Mouse (Mus musculus) kidney, embryonic 16.5 days (tissue): ENCODE measurements at regions not wholly inside any gene's neighbourhood (a gene's known extent, or its start where the extent isn't known, plus 50 kb on each side); places are given as distances from the start of the nearest gene placed in this dataset.

ENCODE experiments used
- ATAC-seq: fragments of 200-750 bp; cut with Nextera tagmentation; 2 replicates; pipeline ENCODE4 v1.8.0; 2017; ENCODE audit warnings: moderate TSS enrichment; ENCODE audit not compliant: low FRiP score, low TSS enrichment
- H3K27ac ChIP-seq: fragments of 300-500 bp; sonication (generic); 2 replicates; pipeline ENCODE4 v1.5.1; 2014; ENCODE audit warnings: low read length
- H3K27me3 ChIP-seq: fragments of 300-500 bp; sonication (generic); 2 replicates; pipeline ENCODE4 v1.6.1; 2014; ENCODE audit warnings: low read length, control low read depth, mixed read lengths; ENCODE audit not compliant: insufficient read depth
- H3K36me3 ChIP-seq: fragments of 300-500 bp; sonication (generic); 2 replicates; pipeline ENCODE4 v1.6.1; 2014; ENCODE audit warnings: low read length, control low read depth, mixed read lengths; ENCODE audit not compliant: insufficient read depth
- H3K4me1 ChIP-seq: fragments of 300-500 bp; sonication (generic); 2 replicates; pipeline ENCODE4 v1.6.1; 2014; ENCODE audit warnings: low read length, control low read depth, mixed read lengths; ENCODE audit not compliant: insufficient read depth
- H3K4me2 ChIP-seq: fragments of 300-500 bp; sonication (generic); replicated peaks from 2 replicates; pipeline ENCODE4 v1.6.1; 2014; ENCODE audit warnings: low read depth, low read length
- H3K4me3 ChIP-seq: fragments of 300-500 bp; sonication (generic); 2 replicates; pipeline ENCODE4 v1.5.1; 2014; ENCODE audit warnings: mild to moderate bottlenecking, low read length
- H3K9ac ChIP-seq: fragments of 300-500 bp; sonication (generic); replicated peaks from 2 replicates; pipeline ENCODE4 v1.6.1; 2014; ENCODE audit warnings: low read length
- H3K9me3 ChIP-seq: fragments of 300-500 bp; sonication (generic); 2 replicates; pipeline ENCODE4 v1.6.1; 2016; ENCODE audit warnings: low read length, control low read depth
- WGBS: fragments of 180-500 bp; shearing (Covaris S2); extraction: QIAGEN DNeasy Blood & Tissue Kit; methylation state at CpG from one replicate; pipeline ENCODE4 v1.1.7; 2014; 5-methylcytosine and 5-hydroxymethylcytosine counted together

DNA sequence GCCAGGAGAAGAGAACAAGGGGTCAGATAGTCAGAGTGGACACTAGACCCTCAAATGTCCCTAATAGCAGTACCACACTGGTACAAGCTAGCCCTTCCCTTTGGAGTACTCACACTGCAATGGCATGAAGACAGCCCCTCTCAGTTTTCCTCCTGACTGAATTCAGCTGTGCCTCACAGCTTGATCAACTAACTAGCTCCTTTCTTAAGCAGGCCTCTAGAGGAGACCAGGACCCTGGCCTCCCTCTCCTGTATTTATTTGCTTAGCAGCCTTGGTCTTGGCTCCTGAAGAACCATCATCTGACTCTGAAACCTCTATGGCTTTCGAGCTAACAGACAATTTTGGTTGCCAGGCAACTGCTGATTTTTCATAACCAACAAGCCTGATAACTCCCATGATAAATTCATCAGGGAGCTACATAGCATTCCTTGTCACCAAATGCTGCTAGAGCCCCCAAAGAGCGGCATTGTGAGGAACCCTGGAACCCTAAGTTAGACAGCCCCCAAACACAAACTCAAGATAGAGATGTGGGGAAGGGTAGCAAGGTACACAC lies 440.4 kb upstream of the Zdhhc25 start:
- 77% methylated on average over 2 of the region's 2 CpGs for WGBS
- H3K4me1 ChIP-seq: no peaks in the 10 kb centered on the region

DNA sequence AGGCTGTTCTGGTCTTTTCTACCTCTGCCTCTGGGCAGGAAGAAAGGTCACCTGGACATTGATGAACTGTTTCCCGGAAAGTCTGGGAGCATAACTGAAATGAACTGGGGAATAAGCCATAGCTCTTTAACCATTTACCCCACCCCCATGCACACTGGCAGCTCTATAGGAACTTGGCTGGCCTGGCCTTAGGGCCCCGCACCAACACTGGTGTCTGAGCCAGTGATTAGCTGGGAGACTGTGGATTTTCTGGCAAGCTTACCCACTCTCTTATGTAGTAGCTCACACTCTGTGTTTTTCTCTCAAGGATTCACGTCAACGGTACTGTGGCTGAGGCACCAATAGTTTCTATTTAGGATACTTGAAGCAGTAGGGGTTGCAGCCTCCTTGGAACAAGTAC lies 439.8 kb upstream of the Zdhhc25 start:
- no peak for ATAC-seq
- Histone ChIP-seq H3K4me1 (no peaks in the 10 kb centered on the region), H3K4me2 (no peak overlapping the region), H3K9me3 (no peaks in the 10 kb centered on the region), H3K36me3 (no peaks in the 10 kb centered on the region), H3K4me3 (no peak overlapping the region), H3K27me3 (no peaks in the 10 kb centered on the region), H3K27ac (no peak overlapping the region), H3K9ac (no peak overlapping the region)
- 88% methylated on average over 4 of the region's 4 CpGs for WGBS

More for the DNA sequence above, 440.4 kb upstream of the Zdhhc25 start:
- no peaks in the 10 kb centered on the region for H3K27me3 ChIP-seq
- no peak overlapping the region for H3K4me3 ChIP-seq
- ATAC-seq: no peak
- H3K4me2 ChIP-seq: no peak overlapping the region
- H3K36me3 ChIP-seq: no peaks in the 10 kb centered on the region
- H3K9me3 ChIP-seq: no peaks in the 10 kb centered on the region
- no peak overlapping the region for H3K9ac ChIP-seq
- no peak overlapping the region for H3K27ac ChIP-seq

GRCm38 (mm10) chr15:88163438-88163837 lies 436.7 kb upstream of the Zdhhc25 start:
- Histone ChIP-seq H3K4me1 (no peaks in the 10 kb centered on the region), H3K27ac (no peak overlapping the region), H3K27me3 (no peaks in the 10 kb centered on the region), H3K4me2 (no peak overlapping the region), H3K36me3 (no peaks in the 10 kb centered on the region), H3K9ac (no peak overlapping the region), H3K4me3 (no peak overlapping the region), H3K9me3 (no peaks in the 10 kb centered on the region)
- ATAC-seq: no peak
- 79% methylated on average over 3 of the region's 3 CpGs for WGBS

DNA sequence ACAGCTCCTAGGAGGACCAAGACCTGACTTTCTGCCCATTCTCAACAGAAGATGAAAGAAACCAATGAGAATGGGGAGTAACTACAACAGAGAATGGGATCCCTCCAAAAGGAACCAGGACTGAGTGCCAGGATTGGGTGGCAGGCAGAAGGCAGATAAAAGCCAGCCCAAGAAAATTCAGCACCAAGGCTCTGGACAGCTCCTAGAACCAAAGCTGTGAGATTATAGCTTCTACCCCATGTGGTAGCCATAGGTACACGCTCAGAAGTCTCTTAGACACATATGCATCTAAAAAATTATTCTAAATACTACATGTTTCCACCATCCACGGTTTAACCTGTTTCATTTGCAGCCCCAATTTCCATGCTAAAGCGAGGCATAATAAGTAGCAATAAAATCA lies 425.8 kb upstream of the Zdhhc25 start:
- WGBS: 33% methylated on average over 3 of the region's 3 CpGs
- no peak overlapping the region for H3K9ac ChIP-seq
- no peak overlapping the region for H3K4me2 ChIP-seq
- H3K4me3 ChIP-seq: no peak overlapping the region
- no peaks in the 10 kb centered on the region for H3K9me3 ChIP-seq
- ATAC-seq: no peak
- H3K27ac ChIP-seq: no peak overlapping the region
- no peaks in the 10 kb centered on the region for H3K27me3 ChIP-seq
- no peaks in the 10 kb centered on the region for H3K36me3 ChIP-seq
- no peaks in the 10 kb centered on the region for H3K4me1 ChIP-seq

DNA sequence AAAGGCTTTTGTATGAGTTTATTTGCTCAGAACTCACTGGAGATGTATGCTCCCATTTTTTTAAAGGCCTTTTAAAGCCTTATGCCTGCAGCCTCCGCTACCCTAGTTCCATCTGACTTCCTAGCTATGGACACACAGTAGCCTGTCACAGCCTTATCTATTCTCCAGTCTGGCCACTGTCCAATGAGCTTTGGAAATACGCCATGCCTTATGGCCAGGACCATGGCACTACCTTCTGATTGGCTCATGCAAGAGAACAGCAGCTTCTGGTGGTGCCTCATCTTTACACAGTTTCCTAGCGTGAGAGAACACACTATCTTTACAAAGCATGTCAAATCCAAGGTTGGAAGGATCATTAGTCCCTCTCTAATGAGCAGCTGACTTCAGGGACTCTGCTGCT lies 424.1 kb upstream of the Zdhhc25 start:
- Histone ChIP-seq H3K36me3 (no peaks in the 10 kb centered on the region), H3K4me2 (no peak overlapping the region), H3K9me3 (no peaks in the 10 kb centered on the region), H3K9ac (no peak overlapping the region), H3K27ac (no peak overlapping the region), H3K4me1 (no peaks in the 10 kb centered on the region), H3K27me3 (no peaks in the 10 kb centered on the region), H3K4me3 (no peak overlapping the region)
- 80% methylated on average over 3 of the region's 3 CpGs for WGBS
- ATAC-seq: no peak

- Histone ChIP-seq H3K36me3 (no peaks in the 10 kb centered on the region), H3K4me2 (no peak overlapping the region), H3K4me1 (no peaks in the 10 kb centered on the region), H3K4me3 (no peak overlapping the region), H3K9me3 (no peaks in the 10 kb centered on the region), H3K27ac (no peak overlapping the region), H3K27me3 (no peaks in the 10 kb centered on the region), H3K9ac (no peak overlapping the region)
- ATAC-seq: no peak
- WGBS: 91% methylated on average over 2 of the region's 2 CpGs
Measured at GRCm38 (mm10) chr15:88196539-88196938, 403.6 kb upstream of the Zdhhc25 start.

DNA sequence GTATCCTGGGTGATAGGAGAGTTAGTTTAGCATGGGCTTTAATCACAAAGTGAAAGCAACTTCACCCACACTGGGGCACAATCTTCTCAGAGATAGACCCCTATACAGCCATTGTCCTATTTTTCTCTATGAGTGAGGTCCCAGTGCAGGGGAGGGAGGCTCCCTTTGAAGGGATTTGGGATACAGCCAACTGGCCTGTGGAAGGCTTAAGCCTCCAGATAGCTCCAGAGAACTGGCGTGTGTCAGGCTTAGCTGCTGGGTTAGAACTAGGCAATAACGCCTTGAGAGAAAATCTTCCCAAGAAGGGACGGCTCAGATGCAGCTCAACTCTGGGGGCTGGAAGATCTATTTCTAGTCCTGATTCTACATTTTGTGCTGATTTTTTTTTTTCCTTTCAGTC lies 397.4 kb upstream of the Zdhhc25 start:
- Histone ChIP-seq H3K27me3 (no peaks in the 10 kb centered on the region), H3K4me1 (no peaks in the 10 kb centered on the region), H3K4me3 (no peak overlapping the region), H3K36me3 (no peaks in the 10 kb centered on the region), H3K9me3 (no peaks in the 10 kb centered on the region), H3K9ac (no peak overlapping the region), H3K27ac (no peak overlapping the region), H3K4me2 (no peak overlapping the region)
- ATAC-seq: no peak
- WGBS: 68% methylated on average over 3 of the region's 3 CpGs

- Histone ChIP-seq H3K27me3 (no peaks in the 10 kb centered on the region), H3K36me3 (no peaks in the 10 kb centered on the region), H3K4me2 (no peak overlapping the region), H3K4me3 (no peak overlapping the region), H3K4me1 (no peaks in the 10 kb centered on the region), H3K27ac (no peak overlapping the region), H3K9me3 (no peaks in the 10 kb centered on the region), H3K9ac (no peak overlapping the region)
- no peak for ATAC-seq
- 28% methylated on average over 3 of the region's 3 CpGs for WGBS
Measured at GRCm38 (mm10) chr15:88213356-88213755, 386.7 kb upstream of the Zdhhc25 start.

DNA sequence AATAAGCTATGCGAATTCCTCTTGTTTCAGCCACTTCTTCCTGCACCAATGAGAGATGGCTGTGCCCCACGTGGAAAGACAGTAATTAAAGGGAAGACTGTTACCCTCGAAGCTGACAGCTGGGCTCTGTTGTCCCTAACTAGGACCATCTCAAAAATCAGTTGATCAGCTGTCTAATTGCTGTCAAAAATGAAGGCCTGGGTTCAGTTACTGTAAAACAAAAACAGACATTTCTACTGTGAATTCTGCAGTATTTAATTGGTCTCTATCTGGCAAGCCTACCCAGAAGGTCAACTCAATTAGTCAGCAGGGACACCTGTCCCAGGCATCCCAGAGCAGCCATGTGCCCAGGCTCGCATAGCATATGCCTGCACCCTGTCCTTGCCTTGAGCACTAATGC lies 385.8 kb upstream of the Zdhhc25 start:
- Histone ChIP-seq H3K36me3 (no peaks in the 10 kb centered on the region), H3K27ac (no peak overlapping the region), H3K9ac (no peak overlapping the region), H3K27me3 (no peaks in the 10 kb centered on the region), H3K4me1 (no peaks in the 10 kb centered on the region), H3K9me3 (no peaks in the 10 kb centered on the region), H3K4me2 (no peak overlapping the region), H3K4me3 (no peak overlapping the region)
- no peak for ATAC-seq
- WGBS: 61% methylated on average over 4 of the region's 4 CpGs

DNA sequence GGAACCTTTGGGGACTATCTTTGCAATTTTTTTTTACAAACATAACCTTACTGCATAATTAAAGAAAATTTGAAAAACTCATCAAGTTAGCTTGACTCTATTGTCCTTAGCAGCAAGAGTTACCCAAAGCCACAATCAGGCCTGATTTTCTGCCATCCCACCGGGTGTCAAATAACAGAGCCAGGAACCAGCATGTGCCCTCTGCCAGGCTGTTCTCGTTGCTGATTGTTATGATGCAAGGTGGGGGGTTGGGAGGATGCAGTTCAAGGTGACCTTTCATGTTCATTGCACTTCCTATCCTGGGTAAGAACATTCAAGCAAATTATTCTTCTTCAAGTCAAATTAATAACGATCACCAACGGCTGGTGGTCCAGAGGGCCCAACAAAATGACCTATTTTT lies 370.6 kb upstream of the Zdhhc25 start:
- 53% methylated on average over 4 of the region's 4 CpGs for WGBS
- H3K36me3 ChIP-seq: no peaks in the 10 kb centered on the region
- H3K9ac ChIP-seq: no peak overlapping the region
- no peaks in the 10 kb centered on the region for H3K9me3 ChIP-seq
- no peaks in the 10 kb centered on the region for H3K4me1 ChIP-seq
- no peak overlapping the region for H3K27ac ChIP-seq
- H3K4me2 ChIP-seq: no peak overlapping the region
- H3K4me3 ChIP-seq: no peak overlapping the region
- H3K27me3 ChIP-seq: no peaks in the 10 kb centered on the region
- no peak for ATAC-seq
